In genomic region chr10:60691671-60692390, GRCm38 (mm10) we compare ENCODE assay signal across 11 mouse cellular contexts. TPM values are rescaled to one million over a fixed set of nuclear protein-coding genes. Genes with fewer than 3 reads are reported as not detected.
DNase-seq lines count a peak whose midpoint lies in the region; ATAC-seq and TF ChIP-seq lines count a peak whose summit lies in the region.
"Had no signal": no experiment of that assay in that cellular context is flagged by ENCODE, and none has a peak within 500 bp of the region (broad histone marks: within the 10 kb centered on the region; RNA-seq: fewer than 3 reads in every experiment).

No protein-coding gene starts in this region.

- H3K4me2 ChIP-seq in hindbrain, embryonic 15.5 days: no peak overlapping the region
- no peak overlapping the region for H3K4me2 ChIP-seq in hindbrain, embryonic 11.5 days (replicated peaks; ENCODE audit: low read depth, low read length)
- H3K4me2 ChIP-seq: liver, embryonic 15.5 days had no signal

- H3K27ac ChIP-seq in hindbrain, embryonic 15.5 days (replicated peaks): no peak overlapping the region
- H3K27ac ChIP-seq in hindbrain, embryonic 11.5 days (ENCODE audit: low read depth, low read length): no peak overlapping the region
- H3K27ac ChIP-seq in testis, adult 2 months (ENCODE audit: control insufficient read depth, insufficient read depth, low read depth, low read length): no peak overlapping the region
- H3K27ac ChIP-seq: heart, adult 2 months; liver, embryonic 15.5 days had no signal

- H3K4me1 ChIP-seq in hindbrain, embryonic 15.5 days (replicated peaks): peaks cover 18% of the 10 kb centered on the region
- H3K4me1 ChIP-seq in hindbrain, embryonic 11.5 days (replicated peaks; ENCODE audit: control insufficient read depth, insufficient read depth, low read length): peaks cover 4% of the 10 kb centered on the region; the same call in 1 of the 2 replicates
- peaks cover 5% of the 10 kb centered on the region for H3K4me1 ChIP-seq in testis, adult 2 months (ENCODE audit: control insufficient read depth, insufficient read depth, low read length)

- no peak overlapping the region for H3K4me3 ChIP-seq in hindbrain, embryonic 15.5 days
- no peak overlapping the region for H3K4me3 ChIP-seq in hindbrain, embryonic 11.5 days (ENCODE audit: low read depth, low read length)
- peak overlapping the region; percentile 57 for H3K4me3 ChIP-seq in testis, adult 2 months (ENCODE audit: control insufficient read depth, low read depth, low read length)
- H3K4me3 ChIP-seq: heart, adult 2 months; liver, embryonic 15.5 days had no signal

- no peak for DNase-seq in hindbrain, embryonic 11.5 days (ENCODE audit: low spot score)
- no peak for DNase-seq in testis, postnatal 10 days (ENCODE audit: low spot score)
- peak; percentile 14 for DNase-seq in naive thymus-derived CD4-positive, alpha-beta T cell, adult 2 months (ENCODE audit: low read depth)
- peak; percentile 86 for DNase-seq in thymus, postnatal 4 days
- no peak for DNase-seq in cerebellum, postnatal 25 days
- DNase-seq in adrenal gland, adult 8-10 months: no peak

- H3K27me3 ChIP-seq in hindbrain, embryonic 15.5 days: peaks cover 33% of the 10 kb centered on the region
- peaks cover 24% of the 10 kb centered on the region for H3K27me3 ChIP-seq in hindbrain, embryonic 11.5 days (ENCODE audit: control insufficient read depth, insufficient read depth, low read length)
- no peaks in the 10 kb centered on the region for H3K27me3 ChIP-seq in testis, adult 2 months (ENCODE audit: control insufficient read depth, insufficient read depth, low read length)

- no peaks in the 10 kb centered on the region for H3K36me3 ChIP-seq in hindbrain, embryonic 15.5 days
- H3K36me3 ChIP-seq in hindbrain, embryonic 11.5 days (ENCODE audit: control insufficient read depth, insufficient read depth, low read length): no peaks in the 10 kb centered on the region
- H3K36me3 ChIP-seq in testis, adult 2 months (ENCODE audit: control insufficient read depth, insufficient read depth, low read length): no peaks in the 10 kb centered on the region
- H3K36me3 ChIP-seq: G1E; liver, embryonic 15.5 days had no signal

- no peak for TF ChIP-seq POLR2A in testis, adult 2 months (IDR thresholded peaks at IDR 0.05; ENCODE audit: control insufficient read depth, low read depth, low read length)

- H3K9me3 ChIP-seq in hindbrain, embryonic 15.5 days: no peaks in the 10 kb centered on the region
- H3K9me3 ChIP-seq in hindbrain, embryonic 11.5 days (ENCODE audit: control insufficient read depth, low read length): no peaks in the 10 kb centered on the region
- H3K9me3 ChIP-seq: liver, embryonic 15.5 days had no signal

- ATAC-seq in hindbrain, embryonic 15.5 days (ENCODE audit: low FRiP score, low read depth): peak; percentile 32; the same call in 1 of the 2 replicates
- no peak for ATAC-seq in hindbrain, embryonic 11.5 days (ENCODE audit: low FRiP score)

- WGBS in hindbrain, embryonic 15.5 days: 57% methylated on average over 20 of the region's 20 CpGs
- 83% methylated on average over 20 of the region's 20 CpGs for WGBS in hindbrain, embryonic 11.5 days

- no peak overlapping the region for H3K9ac ChIP-seq in hindbrain, embryonic 15.5 days
- no peak overlapping the region for H3K9ac ChIP-seq in hindbrain, embryonic 11.5 days (ENCODE audit: low read depth, low read length)
- H3K9ac ChIP-seq: liver, embryonic 15.5 days had no signal

- no peak for TF ChIP-seq CTCF in testis, adult 2 months (IDR thresholded peaks at IDR 0.05; ENCODE audit: control insufficient read depth, insufficient read depth, insufficient replicate concordance, low read depth, low read length)

RNA-seq across cellular contexts. Expression of gene Cdh23, which starts 4.5 kb away (rescaled TPM):
- polyA plus RNA-seq in hindbrain, embryonic 15.5 days (2015; fragmentation: Nextera tagmentation; extraction: Ambion mirVana): 4.9 and 6.9 TPM in 2 replicates
- polyA plus RNA-seq in hindbrain, embryonic 11.5 days (2014; fragmentation: Nextera tagmentation; extraction: Ambion mirVana): 0.28 and 1.6 TPM in 2 replicates
- polyA plus RNA-seq in testis, adult 2 months (2012; rRNA removed): 34.4 and 37.4 TPM in 2 replicates
- 1 to 10 TPM; 1.4 to 3.1 (median 2.1) TPM for total RNA-seq in adrenal gland, adult 8-10 months (2022)
- polyA plus RNA-seq: G1E had no signal

Comparison
In these comparisons a context has a peak if more than half of its experiments do, and no peak if none do; other contexts are left out.
1. DNase-seq: peak in naive thymus-derived CD4-positive, alpha-beta T cell, adult 2 months (single experiment) and thymus, postnatal 4 days (single experiment); none in hindbrain, embryonic 11.5 days (single experiment), testis, postnatal 10 days (single experiment), cerebellum, postnatal 25 days (0 of 2) and adrenal gland, adult 8-10 months (single experiment).